Mouse (Mus musculus) adrenal gland, postnatal 36 days (tissue): Measurements from ENCODE around the gene Zfp988. TPM values are rescaled to one million over a fixed set of nuclear protein-coding genes. Genes with fewer than 3 reads are reported as not detected.
"Not testable (repeated sequence)": the region's sequence is repeated elsewhere in the genome, so short reads cannot be mapped to it uniquely, and the experiment has no call there.

Source experiments
- DNase-seq, 2 experiments: peaks; one replicate each; pipeline ENCODE4 v3.0.0; 2021; ENCODE audit warnings: mixed read lengths in 1 of 2
- total RNA-seq, 2 experiments: library from RNA; stranded (reverse); gene quantifications; 2 replicates each; pipeline ENCODE4 v1.2.3; 2021

Zfp988 gene
- total RNA-seq, 2 experiments from 2014 or later, result 0.17 to 0.30 TPM

- not testable (repeated sequence) for DNase-seq
These were observed 37.8 kb downstream of the Zfp988 start for GRCm38 (mm10) chr4:147343042-147343908.

- DNase-seq, result not testable (repeated sequence)
These were observed 39.6 kb downstream of the Zfp988 start for GRCm38 (mm10) chr4:147345061-147345554.

GRCm38 (mm10) chr4:147346361-147347035, 41.0 kb downstream of the Zfp988 start:
- not testable (repeated sequence) for DNase-seq

- not testable (repeated sequence) for DNase-seq
These were observed 41.8 kb downstream of the Zfp988 start for GRCm38 (mm10) chr4:147347300-147347699.

- DNase-seq, result not testable (repeated sequence)
These were observed 42.4 kb downstream of the Zfp988 start for GRCm38 (mm10) chr4:147347880-147348279.

GRCm38 (mm10) chr4:147348401-147348800, 42.9 kb downstream of the Zfp988 start:
- DNase-seq, result not testable (repeated sequence)

GRCm38 (mm10) chr4:147348906-147349686, 43.6 kb downstream of the Zfp988 start:
- not testable (repeated sequence) for DNase-seq

- DNase-seq, result not testable (repeated sequence)
These were observed 44.4 kb downstream of the Zfp988 start for GRCm38 (mm10) chr4:147349687-147350415.

GRCm38 (mm10) chr4:147350541-147350940, 45.1 kb downstream of the Zfp988 start:
- DNase-seq, result not testable (repeated sequence)

GRCm38 (mm10) chr4:147351376-147351980, 46.0 kb downstream of the Zfp988 start:
- DNase-seq, result not testable (repeated sequence)

- DNase-seq, result not testable (repeated sequence)
These were observed 48.2 kb downstream of the Zfp988 start for GRCm38 (mm10) chr4:147353626-147354025.

GRCm38 (mm10) chr4:147356042-147356441, 50.6 kb downstream of the Zfp988 start:
- not testable (repeated sequence) for DNase-seq

GRCm38 (mm10) chr4:147357195-147357594, 51.7 kb downstream of the Zfp988 start:
- DNase-seq, result not testable (repeated sequence)

- not testable (repeated sequence) for DNase-seq
These were observed 55.5 kb downstream of the Zfp988 start, which contains the start of gene Zfp978 for GRCm38 (mm10) chr4:147361003-147361402. Gene Zfp978 (plus strand): TSS chr4:147361303.

- DNase-seq, result not testable (repeated sequence)
These were observed 56.4 kb downstream of the Zfp988 start for GRCm38 (mm10) chr4:147361872-147362271.

GRCm38 (mm10) chr4:147369564-147369963, 64.1 kb downstream of the Zfp988 start:
- not testable (repeated sequence) for DNase-seq

- not testable (repeated sequence) for DNase-seq
These were observed 77.7 kb downstream of the Zfp988 start for GRCm38 (mm10) chr4:147383199-147383598.
